Mouse (Mus musculus) hindlimb bud, embryonic 11.5 days (tissue): ENCODE results near the gene B230307C23Rik.
A peak's percentile ranks its signal among the peaks of the same experiment; 100 is the strongest.
"Not testable (repeated sequence)": the region's sequence is repeated elsewhere in the genome, so short reads cannot be mapped to it uniquely, and the experiment has no call there.

Source experiments
- DNase-seq: peaks from one replicate; pipeline ENCODE4 v3.0.0-alpha.2; 2012; ENCODE audit warnings: low read depth, low spot score; ENCODE audit errors: extremely low spot score

The B230307C23Rik gene

GRCm38 (mm10) chr16:97997383-97997731 lies 242 bp downstream of the B230307C23Rik start:
- not testable (repeated sequence) for DNase-seq

- no peak for DNase-seq
Observed at GRCm38 (mm10) chr16:98022081-98022480, 25.0 kb downstream of the B230307C23Rik start.

- peak; percentile 89 for DNase-seq
Observed at GRCm38 (mm10) chr16:98022657-98023345, 25.7 kb downstream of the B230307C23Rik start.

GRCm38 (mm10) chr16:98026186-98026585 lies 29.1 kb downstream of the B230307C23Rik start:
- not testable (repeated sequence) for DNase-seq

GRCm38 (mm10) chr16:98034971-98035370 lies 37.9 kb downstream of the B230307C23Rik start:
- DNase-seq: not testable (repeated sequence)

- DNase-seq: no peak
Observed at GRCm38 (mm10) chr16:98041676-98042075, 44.6 kb downstream of the B230307C23Rik start.

- not testable (repeated sequence) for DNase-seq
Observed at GRCm38 (mm10) chr16:98079382-98079781, 82.3 kb downstream of the B230307C23Rik start.

- not testable (repeated sequence) for DNase-seq
Observed at GRCm38 (mm10) chr16:98081140-98081539, 84.0 kb downstream of the B230307C23Rik start.
